Mouse (Mus musculus): ENCODE measurements around the gene Zfand6.

- TF ChIP-seq CTCF (IDR thresholded peaks at IDR 0.05; ENCODE audit: control insufficient read depth, insufficient read depth, insufficient replicate concordance, low read depth, low read length) (no peak), POLR2A (IDR thresholded peaks at IDR 0.05; ENCODE audit: control insufficient read depth, low read depth, low read length) (no peak)
These were observed 70.8 kb downstream of the Zfand6 start for GRCm38 (mm10) chr7:84618951-84619350.

Measured in testis, adult 2 months (tissue).